Mouse (Mus musculus): ENCODE results near the gene Ilf2.

DNA sequence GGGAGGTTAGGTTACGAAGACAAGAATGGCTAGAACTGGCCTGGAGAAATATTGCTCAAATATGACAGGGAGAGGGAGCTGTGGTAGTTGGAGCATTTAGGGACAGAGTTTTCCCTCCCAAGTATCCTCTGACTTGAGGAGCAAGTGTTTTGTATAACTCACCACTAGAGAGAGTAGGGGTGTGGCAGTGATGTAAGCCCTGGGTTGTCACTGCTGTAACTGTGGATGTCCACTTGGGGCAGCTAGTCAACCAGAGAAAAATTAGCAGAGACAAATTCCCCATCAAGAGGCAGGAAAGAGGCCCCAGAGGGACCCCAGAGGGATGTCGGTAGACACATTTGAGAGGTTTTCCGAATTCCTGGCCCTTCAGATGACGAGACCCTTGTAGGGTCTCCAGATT lies 49.5 kb downstream of the Ilf2 start:
- TF ChIP-seq TAL1 (IDR thresholded peaks at IDR 0.05; ENCODE audit: low read length) (no peak), GATA1 (IDR thresholded peaks at IDR 0.05; ENCODE audit: low read length) (no peak)
